Mouse (Mus musculus) layer of hippocampus, adult 9-11 months (tissue): ENCODE results near the gene Aspscr1.

ENCODE experiments used
- DNase-seq: peaks from one replicate; pipeline ENCODE4 v3.0.0; 2022

The Aspscr1 gene

GRCm38 (mm10) chr11:120744121-120744701 lies 71.4 kb downstream of the Aspscr1 start:
- DNase-seq: no peak

- no peak for DNase-seq
Measured at GRCm38 (mm10) chr11:120747974-120748373, 75.2 kb downstream of the Aspscr1 start.

GRCm38 (mm10) chr11:120749430-120749829 lies 76.7 kb downstream of the Aspscr1 start:
- DNase-seq: no peak

- DNase-seq: no peak
Measured at GRCm38 (mm10) chr11:120751606-120752005, 78.8 kb downstream of the Aspscr1 start.
